Mouse (Mus musculus): ENCODE measurements at regions not wholly inside any gene's neighbourhood (a gene's known extent, or its start where the extent isn't known, plus 50 kb on each side); places are given as distances from the start of the nearest gene placed in this dataset.

GRCm38 (mm10) chr13:81852309-81852978 lies 69.6 kb downstream of the Cetn3 start:
- intact Hi-C loops (cut with DNase I), result no loop called here
- DNase-seq (ENCODE audit: low spot score in 2 of 2), result no peak

- intact Hi-C loops (cut with DNase I), result no loop called here
- peak; percentile 61 to 69 for DNase-seq (ENCODE audit: low spot score in 2 of 2)
Observed at GRCm38 (mm10) chr13:81856072-81856471, 73.2 kb downstream of the Cetn3 start.

GRCm38 (mm10) chr13:81860683-81861082 lies 77.8 kb downstream of the Cetn3 start:
- DNase-seq (ENCODE audit: low spot score in 2 of 2), result no peak
- intact Hi-C loops (cut with DNase I), result no loop called here

- peak; percentile 36 to 40 for DNase-seq (ENCODE audit: low spot score in 2 of 2)
- intact Hi-C loops (cut with DNase I), result no loop called here
Observed at GRCm38 (mm10) chr13:81861886-81862600, 79.2 kb downstream of the Cetn3 start.

GRCm38 (mm10) chr13:81871226-81871625 lies 88.3 kb downstream of the Cetn3 start:
- peak; percentile 14 to 17 for DNase-seq (ENCODE audit: low spot score in 2 of 2)
- intact Hi-C loops (cut with DNase I), result no loop called here

DNA sequence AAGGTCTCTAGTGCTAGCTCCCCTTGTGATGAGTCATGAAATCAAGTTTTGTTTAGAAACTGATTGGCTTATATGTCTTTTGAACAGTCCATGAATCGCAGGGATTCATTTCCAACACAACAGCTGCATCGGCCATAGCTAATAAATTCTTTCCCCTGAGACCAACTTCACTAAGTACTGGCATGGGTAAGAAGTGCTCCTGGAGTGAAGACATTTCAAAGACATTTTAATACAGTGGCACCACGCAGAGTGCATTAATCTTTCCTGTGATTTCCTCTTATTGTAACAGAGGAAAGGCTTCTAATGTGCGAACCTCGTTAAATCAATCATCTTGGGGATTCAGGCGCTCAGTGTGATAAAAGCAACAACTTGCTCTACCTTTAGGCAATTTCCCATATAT lies 103.0 kb downstream of the Cetn3 start:
- DNase-seq (ENCODE audit: low spot score in 2 of 2), result no peak
- intact Hi-C loops (cut with DNase I), result no loop called here

DNA sequence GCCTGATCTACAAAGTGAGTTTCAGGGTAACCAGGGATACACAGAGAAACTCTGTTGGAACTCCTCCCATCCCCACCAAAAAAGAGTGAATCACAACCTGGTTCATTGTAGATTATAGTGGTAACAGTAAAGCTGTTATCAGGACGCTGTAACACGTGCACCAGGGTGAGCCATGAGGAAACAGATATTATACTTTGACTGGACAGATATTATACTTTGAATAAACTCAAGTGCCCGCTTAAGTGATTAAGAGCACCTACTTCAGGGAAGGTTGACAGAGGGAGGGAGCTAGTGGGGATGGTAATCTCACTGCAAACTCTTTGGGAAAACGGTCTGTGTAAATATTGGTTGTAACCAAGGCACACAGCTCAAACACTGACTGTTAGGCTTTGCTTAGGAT lies 147.4 kb downstream of the Cetn3 start:
- intact Hi-C loops (cut with DNase I), result no loop called here
- DNase-seq (ENCODE audit: low spot score in 2 of 2), result no peak

DNA sequence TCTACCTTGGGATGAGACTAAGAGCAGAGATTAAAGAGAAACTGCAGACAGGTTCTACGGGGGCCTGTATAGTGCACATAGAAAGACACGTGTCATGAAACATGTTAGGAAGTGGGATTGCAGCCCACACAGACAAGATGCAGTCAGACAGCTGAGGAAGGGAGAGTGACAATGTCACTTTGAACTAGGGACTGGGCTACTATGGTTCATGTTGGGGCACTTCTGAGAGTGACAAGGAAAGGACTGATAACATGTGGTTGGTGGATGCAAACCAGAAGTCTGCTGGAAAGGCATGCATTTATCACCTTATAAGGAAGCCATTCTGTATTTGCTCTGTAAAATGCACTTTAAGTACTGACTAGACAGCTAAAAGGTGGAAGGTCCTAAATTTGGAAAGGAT lies 148.3 kb downstream of the Cetn3 start:
- intact Hi-C loops (cut with DNase I), result no loop called here
- no peak for DNase-seq (ENCODE audit: low spot score in 2 of 2)

DNA sequence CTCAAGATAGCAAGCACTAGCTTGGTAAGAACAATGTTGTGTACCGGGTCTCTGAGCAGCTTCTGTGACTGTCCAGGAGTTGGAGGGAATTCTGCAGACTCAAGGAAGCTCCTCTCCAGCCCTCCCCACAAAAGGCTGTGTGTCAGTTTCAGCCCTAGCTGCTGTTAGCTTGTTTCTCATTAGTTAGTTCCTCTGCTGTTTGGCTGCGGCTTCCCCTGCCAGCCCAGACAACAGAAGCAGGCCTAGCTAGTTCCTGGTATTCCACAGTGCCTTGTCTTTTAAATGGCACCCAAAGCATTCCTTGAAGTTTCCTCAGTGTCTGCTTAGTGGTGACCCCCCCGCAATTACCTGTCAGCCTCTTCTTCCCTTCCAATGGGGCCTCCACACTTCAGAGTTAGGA lies 154.2 kb downstream of the Cetn3 start:
- intact Hi-C loops (cut with DNase I), result no loop called here

DNA sequence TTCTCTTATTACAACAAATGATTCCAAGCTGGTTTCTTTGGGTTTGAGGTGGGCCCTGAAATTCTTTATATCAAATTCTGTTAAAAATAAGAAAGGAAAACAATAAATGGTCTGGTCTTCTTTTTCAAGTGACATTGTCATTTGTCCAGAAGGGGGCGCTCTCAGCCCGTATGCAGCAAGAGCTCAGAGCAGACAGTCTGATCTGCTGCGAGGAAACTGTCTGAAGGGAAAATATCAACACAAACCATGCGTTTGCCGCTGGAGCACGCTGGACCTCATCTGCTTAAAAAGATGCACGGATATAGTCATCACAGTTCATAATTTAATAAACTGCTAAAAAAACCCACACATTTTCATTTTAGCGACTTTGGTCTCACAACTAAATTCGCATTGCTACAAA lies 161.2 kb downstream of the Cetn3 start:
- DNase-seq (ENCODE audit: low spot score in 2 of 2), result peak; percentile 82 to 85
- intact Hi-C loops (cut with DNase I), result loop anchor here (5.0 to 10.0 kb wide), 7 partner anchors 159 to 1781 kb away; partner anchors contain the start of gene Cetn3

More for the DNA sequence above, 154.2 kb downstream of the Cetn3 start:
- DNase-seq (ENCODE audit: low spot score in 2 of 2), result no peak

DNA sequence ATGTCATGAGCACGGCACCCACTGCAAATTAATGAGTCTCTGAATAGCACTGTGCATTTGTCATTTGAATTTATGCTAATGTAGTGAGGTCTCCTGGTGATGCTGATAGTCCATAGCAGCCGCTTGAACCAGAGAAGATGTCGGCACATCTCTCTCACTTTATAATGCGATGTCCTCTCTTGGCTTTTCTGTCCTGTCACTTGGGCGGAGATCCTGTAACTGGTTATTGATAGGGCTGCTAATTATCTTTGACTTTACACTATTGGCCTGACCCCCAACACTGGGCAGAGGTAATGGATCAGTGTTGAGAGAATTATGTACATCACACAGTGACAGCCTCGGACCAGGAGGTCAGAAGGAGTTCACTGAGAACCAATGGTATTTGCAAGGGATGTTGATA lies 161.6 kb downstream of the Cetn3 start:
- DNase-seq (ENCODE audit: low spot score in 2 of 2), result peak in 1 of 2 experiments; percentile 23
- intact Hi-C loops (cut with DNase I), result loop anchor here (5.0 to 10.0 kb wide), 7 partner anchors 160 to 1780 kb away; partner anchors contain the start of gene Cetn3

- intact Hi-C loops (cut with DNase I), result loop anchor here (10.0 kb wide), 5 partner anchors 161 to 1779 kb away; partner anchors contain the start of gene Cetn3
- peak in 1 of 2 experiments; percentile 10 for DNase-seq (ENCODE audit: low spot score in 2 of 2)
Observed at GRCm38 (mm10) chr13:81945741-81946140, 162.9 kb downstream of the Cetn3 start.

DNA sequence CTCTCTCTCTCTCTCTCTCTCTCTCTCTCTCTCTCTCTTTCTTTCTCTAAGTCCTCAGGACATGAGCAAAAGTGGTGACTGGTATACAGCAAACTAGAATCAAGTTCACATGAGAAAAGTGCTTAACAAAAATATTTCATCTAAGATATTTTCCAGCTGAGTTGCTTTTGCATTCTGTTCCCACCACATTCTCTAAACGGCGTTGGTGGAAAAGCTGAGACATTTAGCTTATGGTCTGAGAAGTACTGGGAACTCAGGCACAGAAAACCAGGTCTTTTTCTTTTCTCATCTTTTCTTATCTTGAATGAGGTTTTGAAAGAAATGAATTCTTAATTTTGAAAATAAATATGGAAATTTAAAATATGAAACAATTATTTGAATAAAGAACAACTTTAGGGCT lies 182.6 kb downstream of the Cetn3 start:
- no peak for DNase-seq (ENCODE audit: low spot score in 2 of 2)
- intact Hi-C loops (cut with DNase I), result no loop called here

DNA sequence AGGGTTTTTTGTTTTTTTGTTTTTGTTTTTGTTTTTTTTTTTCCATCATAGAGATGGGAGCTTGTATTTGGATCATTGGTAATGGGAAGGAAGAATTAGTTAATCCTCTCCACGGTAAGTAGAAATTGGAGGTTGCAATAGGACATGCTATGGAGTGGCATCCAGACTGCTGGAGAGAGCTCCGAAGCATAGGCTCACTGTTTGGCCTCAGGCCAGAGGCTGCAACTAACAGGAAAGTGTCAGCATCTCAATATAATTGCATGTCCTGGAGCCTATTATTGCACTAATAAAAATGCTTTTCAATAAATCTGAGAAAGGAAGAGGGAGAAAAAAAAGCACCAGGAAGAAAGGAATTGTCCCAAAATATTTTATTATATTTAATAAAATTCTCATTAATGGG lies 193.0 kb downstream of the Cetn3 start:
- intact Hi-C loops (cut with DNase I), result no loop called here
- no peak for DNase-seq (ENCODE audit: low spot score in 2 of 2)

DNA sequence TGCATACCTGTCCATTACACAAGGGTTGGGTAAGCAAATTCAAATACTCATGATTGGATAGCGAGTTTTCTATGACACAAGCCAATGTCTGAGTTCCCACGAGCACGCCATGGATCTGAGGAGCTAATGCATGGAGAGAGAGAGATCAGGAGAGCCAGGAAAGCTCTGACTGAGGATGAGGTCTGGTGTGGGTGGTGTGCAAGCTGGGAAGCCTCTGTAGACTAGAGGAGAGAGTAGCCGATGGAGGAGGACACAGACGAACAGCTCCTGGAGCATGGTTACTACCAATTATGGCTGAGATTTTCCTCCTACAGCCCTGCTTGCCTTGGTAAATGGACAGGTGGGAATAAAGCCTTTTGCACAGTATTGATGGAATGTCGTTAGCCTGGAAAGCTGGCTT lies 195.1 kb downstream of the Cetn3 start:
- intact Hi-C loops (cut with DNase I), result no loop called here
- no peak for DNase-seq (ENCODE audit: low spot score in 2 of 2)

DNA sequence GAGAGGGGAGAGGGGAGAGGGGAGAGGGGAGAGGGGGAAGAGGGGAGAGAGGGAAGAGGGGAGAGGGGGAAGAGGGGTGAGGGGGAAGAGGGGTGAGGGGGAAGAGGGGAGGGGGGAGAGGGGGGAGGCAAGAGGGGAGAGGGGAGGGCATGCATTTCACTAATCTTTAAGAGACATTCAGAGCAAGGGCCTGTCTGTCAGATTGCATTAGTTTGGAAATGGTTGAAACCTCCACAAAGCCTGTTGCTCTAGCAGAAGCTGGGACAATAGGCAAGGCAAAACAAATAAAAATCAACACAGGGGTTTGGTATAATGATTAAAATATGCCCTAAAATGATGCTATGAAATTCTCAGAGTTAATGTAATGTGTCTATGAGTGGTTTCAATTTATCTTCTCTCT lies 196.4 kb downstream of the Cetn3 start:
- intact Hi-C loops (cut with DNase I), result no loop called here

DNA sequence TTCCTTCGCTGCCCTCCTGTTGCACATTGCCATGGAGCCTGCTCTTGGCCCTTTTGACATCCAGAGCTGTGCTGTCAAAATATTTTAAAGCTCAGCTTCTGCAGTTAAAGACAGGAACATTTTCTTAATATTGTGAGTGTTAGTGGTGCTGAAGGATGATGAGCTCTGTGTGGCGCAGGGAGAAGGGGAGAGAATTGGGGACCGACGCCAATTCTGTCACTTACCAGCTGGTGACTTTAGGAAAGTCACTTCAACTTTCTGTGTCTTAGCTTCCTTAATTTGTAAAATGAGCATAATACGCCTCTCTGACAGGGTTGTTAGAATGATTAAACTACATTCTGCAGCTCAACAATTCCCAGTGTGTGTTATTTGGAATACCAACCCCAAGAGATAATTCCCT lies 197.2 kb downstream of the Cetn3 start:
- no peak for DNase-seq (ENCODE audit: low spot score in 2 of 2)
- intact Hi-C loops (cut with DNase I), result no loop called here

More for the DNA sequence above, 196.4 kb downstream of the Cetn3 start:
- no peak for DNase-seq (ENCODE audit: low spot score in 2 of 2)

GRCm38 (mm10) chr13:81982491-81982890 lies 199.6 kb downstream of the Cetn3 start:
- intact Hi-C loops (cut with DNase I), result no loop called here
- no peak for DNase-seq (ENCODE audit: low spot score in 2 of 2)

DNA sequence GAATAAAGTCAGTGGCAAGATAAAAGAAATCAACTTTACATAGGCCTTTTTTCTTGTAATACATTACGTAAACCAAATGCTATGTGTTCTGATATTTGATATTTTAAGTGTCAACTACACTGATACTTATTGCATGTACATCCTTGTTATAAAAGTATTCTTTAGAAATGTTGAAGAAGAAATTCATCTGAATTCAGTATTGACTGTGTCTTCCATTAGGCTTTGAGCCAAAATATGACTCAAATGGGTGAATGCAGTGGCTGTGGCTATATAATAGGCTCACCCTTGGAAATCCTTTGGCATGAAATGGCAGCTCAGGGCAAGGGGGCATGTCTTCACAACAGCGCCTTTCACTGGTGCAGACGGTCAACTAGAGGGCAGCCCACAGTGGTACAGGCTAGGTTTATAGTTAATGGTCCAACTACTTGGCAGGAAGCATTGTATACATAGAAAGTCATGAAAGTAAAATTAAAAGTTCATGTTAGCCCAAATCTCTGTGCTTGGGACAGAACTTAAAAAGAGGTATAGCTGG lies 217.9 kb downstream of the Cetn3 start:
- no peak for DNase-seq (ENCODE audit: low spot score in 2 of 2)
- intact Hi-C loops (cut with DNase I), result no loop called here

DNA sequence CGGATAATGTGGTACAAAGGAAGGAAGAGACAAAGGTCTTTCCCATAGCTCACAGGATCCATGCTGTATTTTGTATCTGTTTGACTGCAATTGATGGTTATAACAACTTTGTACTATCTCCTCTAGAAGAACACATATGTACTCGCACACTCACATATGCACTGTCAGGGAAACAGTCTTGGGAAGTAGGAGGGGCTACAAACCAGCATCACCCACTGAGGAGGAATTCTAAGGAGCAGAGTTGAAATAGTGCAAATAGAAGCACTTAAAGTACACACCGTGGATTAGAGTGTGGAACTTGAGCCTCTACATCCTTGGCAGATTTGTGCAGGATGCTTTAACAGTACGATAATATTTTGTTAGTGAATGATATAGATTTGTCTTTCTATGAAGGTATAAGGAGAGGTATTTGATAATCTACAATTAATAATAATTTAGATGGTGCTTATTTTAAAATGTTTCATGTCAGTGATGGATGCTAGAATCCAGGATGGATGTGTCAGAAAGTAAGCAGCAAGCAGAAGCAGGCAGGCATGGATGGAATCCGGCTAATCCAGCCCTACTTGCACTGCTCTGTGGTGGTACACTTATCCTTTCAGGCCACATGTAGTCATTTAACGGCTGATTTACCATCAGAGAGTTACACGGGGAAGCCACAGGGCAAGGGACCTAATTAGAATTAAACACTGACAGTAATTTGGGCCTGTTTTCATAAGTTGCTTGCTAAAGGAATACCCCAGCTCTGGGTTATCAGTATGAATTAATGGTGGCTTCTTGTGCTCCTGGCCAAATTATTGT lies 223.3 kb downstream of the Cetn3 start:
- DNase-seq (ENCODE audit: low spot score in 2 of 2), result no peak
- intact Hi-C loops (cut with DNase I), result no loop called here
